Mouse (Mus musculus) neural tube, embryonic 12.5 days (tissue): ENCODE measurements around the gene Olfr1320. TPM values are rescaled to one million over a fixed set of nuclear protein-coding genes. Genes with fewer than 3 reads are reported as not detected.
"Not testable (repeated sequence)": the region's sequence is repeated elsewhere in the genome, so short reads cannot be mapped to it uniquely, and the experiment has no call there.

Experiments used
- ATAC-seq: fragments of 200-750 bp; cut with Nextera tagmentation; 2 replicates; pipeline ENCODE4 v1.8.0; 2017; ENCODE audit warnings: low read depth, mild to moderate bottlenecking, moderate TSS enrichment, moderate library complexity; ENCODE audit not compliant: low FRiP score
- H3K27ac ChIP-seq: fragments of 300-500 bp; sonication (generic); 2 replicates; pipeline ENCODE4 v1.5.1; 2016
- H3K27me3 ChIP-seq: fragments of 300-500 bp; sonication (generic); replicated peaks from 2 replicates; pipeline ENCODE4 v1.6.1; 2016; ENCODE audit warnings: mild to moderate bottlenecking
- H3K36me3 ChIP-seq: fragments of 300-500 bp; sonication (generic); 2 replicates; pipeline ENCODE4 v1.6.1; 2016; ENCODE audit warnings: mild to moderate bottlenecking
- H3K4me1 ChIP-seq: fragments of 300-500 bp; sonication (generic); 2 replicates; pipeline ENCODE4 v1.6.1; 2016
- H3K4me2 ChIP-seq: fragments of 300-500 bp; sonication (generic); replicated peaks from 2 replicates; pipeline ENCODE4 v1.6.1; 2016; ENCODE audit warnings: mild to moderate bottlenecking
- H3K4me3 ChIP-seq: fragments of 300-500 bp; sonication (generic); 2 replicates; pipeline ENCODE4 v1.5.1; 2016
- H3K9ac ChIP-seq: fragments of 300-500 bp; sonication (generic); 2 replicates; pipeline ENCODE4 v1.6.1; 2016; ENCODE audit warnings: mild to moderate bottlenecking
- H3K9me3 ChIP-seq: fragments of 300-500 bp; sonication (generic); 2 replicates; pipeline ENCODE4 v1.6.1; 2016; ENCODE audit warnings: mild to moderate bottlenecking
- WGBS: fragments of 180-500 bp; shearing (Covaris S2); methylation state at CpG from one replicate; pipeline ENCODE4 v1.1.7; 2016; 5-methylcytosine and 5-hydroxymethylcytosine counted together
- polyA plus RNA-seq: library from polyadenylated mRNA; unstranded; fragments of >200 nt; fragmentation: Nextera tagmentation; extraction: Ambion mirVana; gene quantifications from 2 replicates; pipeline ENCODE4 v1.2.1, GENCODE M21; 2016

The Olfr1320 gene
- not detected in 2 replicates for polyA plus RNA-seq

- WGBS = 93% methylated on average over 1 of the region's 1 CpGs
- H3K4me2 ChIP-seq = no peak within 1 kb of the TSS
Measured at GRCm38 (mm10) chrX:49672033-49672432, at the start of gene Olfr1320. Gene Olfr1320, plus strand, starts transcription at chrX:49672333.

GRCm38 (mm10) chrX:49627566-49627965, 44.6 kb upstream of the Olfr1320 start:
- Histone ChIP-seq H3K4me3 (no peak overlapping the region), H3K4me1 (no peaks in the 10 kb centered on the region), H3K27me3 (no peaks in the 10 kb centered on the region), H3K36me3 (no peaks in the 10 kb centered on the region), H3K9me3 (no peaks in the 10 kb centered on the region), H3K9ac (no peak overlapping the region), H3K4me2 (no peak overlapping the region), H3K27ac (no peak overlapping the region)
- no peak for ATAC-seq

More at GRCm38 (mm10) chrX:49672033-49672432, at the start of gene Olfr1320:
- no peak for ATAC-seq
- H3K27me3 ChIP-seq = no peaks in the 10 kb centered on the region
- H3K36me3 ChIP-seq = no peaks in the 10 kb centered on the region
- no peak within 1 kb of the TSS for H3K9ac ChIP-seq
- H3K4me3 ChIP-seq = no peak within 1 kb of the TSS
- no peak within 1 kb of the TSS for H3K27ac ChIP-seq
- H3K9me3 ChIP-seq = no peaks in the 10 kb centered on the region
- H3K4me1 ChIP-seq = no peaks in the 10 kb centered on the region

DNA sequence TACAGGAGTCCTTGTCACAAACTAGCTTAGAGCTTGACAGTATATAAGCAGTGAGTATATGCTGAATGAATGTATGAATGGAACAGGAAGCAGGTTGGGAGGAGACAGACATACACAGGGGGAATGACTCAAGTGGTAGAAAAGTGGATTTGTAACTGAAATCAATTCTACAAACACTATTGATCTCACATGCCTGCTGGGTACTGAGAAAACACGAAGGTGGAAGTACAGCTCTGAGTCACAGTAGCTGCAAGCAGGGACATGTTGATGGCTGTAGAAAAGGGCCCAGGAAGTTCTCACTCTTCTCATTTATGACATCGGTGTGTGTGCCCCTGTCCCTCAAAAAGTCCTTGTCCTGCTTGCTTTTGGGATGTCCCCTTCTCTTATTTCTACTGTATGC, 40.9 kb upstream of the Olfr1320 start:
- Histone ChIP-seq H3K4me2 (no peak overlapping the region), H3K4me1 (no peaks in the 10 kb centered on the region), H3K4me3 (no peak overlapping the region), H3K27ac (no peak overlapping the region), H3K27me3 (no peaks in the 10 kb centered on the region), H3K9ac (no peak overlapping the region), H3K9me3 (no peaks in the 10 kb centered on the region), H3K36me3 (no peaks in the 10 kb centered on the region)
- ATAC-seq = no peak
- 80% methylated on average over 2 of the region's 2 CpGs for WGBS

DNA sequence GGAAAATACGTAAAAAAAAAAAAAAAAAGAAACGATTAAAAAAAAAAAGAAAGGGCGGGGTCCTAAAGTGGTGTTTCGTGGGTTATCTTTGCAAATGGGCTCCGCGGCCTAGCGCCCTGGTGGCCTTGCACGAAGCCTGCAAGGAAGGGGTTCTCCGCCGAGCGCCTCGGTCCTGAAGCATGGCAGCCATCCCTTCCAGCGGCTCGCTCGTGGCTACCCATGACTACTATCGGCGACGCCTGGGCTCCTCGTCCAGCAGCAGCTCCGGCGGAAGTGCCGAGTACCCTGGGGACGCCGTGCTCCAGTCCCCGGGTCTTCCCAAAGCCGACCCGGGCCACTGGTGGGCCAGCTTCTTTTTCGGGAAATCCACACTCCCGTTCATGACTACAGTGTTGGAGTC, 11.4 kb upstream of the Olfr1320 start:
- not testable (repeated sequence) for H3K4me3 ChIP-seq, H3K9me3 ChIP-seq, H3K4me1 ChIP-seq, H3K27ac ChIP-seq, H3K36me3 ChIP-seq, H3K4me2 ChIP-seq, H3K27me3 ChIP-seq, ATAC-seq, H3K9ac ChIP-seq
- 91% methylated on average over 28 of the region's 29 CpGs for WGBS

Other genes with a start within 250 kb of the Olfr1320 start
- 9.9 and 10.3 TPM in 2 replicates for gene Arhgap36, start 208.4 kb upstream of the Olfr1320 start, polyA plus RNA-seq
- gene Olfr1321, start 62.7 kb downstream of the Olfr1320 start, polyA plus RNA-seq = not detected in 2 replicates
- 0.93 and 2.3 TPM in 2 replicates for gene Igsf1, start 125.4 kb downstream of the Olfr1320 start, polyA plus RNA-seq
- gene Olfr1322, start 219.2 kb downstream of the Olfr1320 start, polyA plus RNA-seq = not detected in 2 replicates